Comparison of ENCODE assay signal across 26 mouse cellular contexts in the genomic region with DNA sequence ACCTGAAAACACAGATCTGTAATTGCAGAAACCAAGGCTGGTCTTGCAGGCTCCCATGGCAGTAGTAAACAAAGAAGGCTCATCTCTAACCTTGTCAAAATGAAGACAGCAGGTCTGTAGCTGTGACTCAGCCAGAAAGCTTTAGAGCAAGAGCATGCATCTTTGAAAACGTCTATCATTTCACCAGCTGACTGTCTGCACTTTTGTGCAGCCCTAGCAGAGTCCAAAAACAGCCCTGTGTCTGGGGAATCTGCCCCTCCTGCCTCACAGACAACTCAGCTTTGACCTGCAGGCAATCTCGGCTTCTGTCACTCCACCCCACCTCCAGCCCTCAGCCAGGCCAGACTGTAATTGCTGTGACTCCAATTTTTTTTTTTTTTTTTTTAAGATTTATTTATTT. TPM values are rescaled to one million over a fixed set of nuclear protein-coding genes. Genes with fewer than 3 reads are reported as not detected.
A peak's percentile ranks its signal among the peaks of the same experiment; 100 is the strongest.
DNase-seq lines count a peak whose midpoint lies in the region; ATAC-seq and TF ChIP-seq lines count a peak whose summit lies in the region.
"Had no signal": no experiment of that assay in that cellular context is flagged by ENCODE, and none has a peak within 500 bp of the region (broad histone marks: within the 10 kb centered on the region; RNA-seq: fewer than 3 reads in every experiment).

No protein-coding gene starts in this region.

- no peaks in the 10 kb centered on the region for H3K27me3 ChIP-seq in heart, postnatal 0 days (ENCODE audit: control insufficient read depth, insufficient read depth, low read length)
- H3K27me3 ChIP-seq: forebrain, embryonic 12.5 days; heart, embryonic 15.5 days; liver, embryonic 15.5 days; lung, embryonic 15.5 days; neural tube, embryonic 15.5 days had no signal

- 0 out of 2 replicates have a peak overlapping the region, but pooled peaks have one; percentile 23 for H3K27ac ChIP-seq in heart, postnatal 0 days (ENCODE audit: low read depth)
- H3K27ac ChIP-seq: forebrain, embryonic 12.5 days; heart, adult 2 months; heart, embryonic 15.5 days; hindbrain, embryonic 10.5 days; left cerebral cortex, adult 2 months; liver, embryonic 15.5 days; lung, embryonic 15.5 days; neural tube, embryonic 15.5 days; stomach, postnatal 0 days had no signal

- 25% methylated on average over 2 of the region's 2 CpGs for WGBS in heart, postnatal 0 days

- peaks cover 33% of the 10 kb centered on the region for H3K4me1 ChIP-seq in heart, postnatal 0 days (ENCODE audit: control insufficient read depth, insufficient read depth)

- TF ChIP-seq CTCF in heart, postnatal 0 days (IDR thresholded peaks at IDR 0.05; ENCODE audit: low read depth): no peak

- no peak for TF ChIP-seq EP300 in heart, postnatal 0 days (IDR thresholded peaks at IDR 0.05; ENCODE audit: low read depth)

- H3K4me2 ChIP-seq in heart, postnatal 0 days (ENCODE audit: low read depth, low read length): no peak overlapping the region
- H3K4me2 ChIP-seq: forebrain, embryonic 12.5 days; heart, embryonic 15.5 days; liver, embryonic 15.5 days; lung, embryonic 15.5 days; neural tube, embryonic 15.5 days had no signal

- no peaks in the 10 kb centered on the region for H3K9me3 ChIP-seq in heart, postnatal 0 days (replicated peaks; ENCODE audit: control insufficient read depth, low read length)
- H3K9me3 ChIP-seq: forebrain, embryonic 12.5 days; heart, embryonic 15.5 days; hindbrain, embryonic 10.5 days; liver, embryonic 15.5 days; lung, embryonic 15.5 days had no signal

- peak; percentile 49 for DNase-seq in adrenal gland, adult 8-10 months
- no peak for DNase-seq in adrenal gland, postnatal 25 days
- DNase-seq in heart, postnatal 0 days (ENCODE audit: low spot score): no peak
- no peak for DNase-seq in heart, adult 8-10 months (ENCODE audit: low spot score)
- DNase-seq in 3T3-L1 (ENCODE audit: low read depth, low spot score) (peak; percentile 40), adipocyte (ENCODE audit: low spot score) (peak; percentile 28)
- no peak for DNase-seq in embryo, embryonic 9.5 days (ENCODE audit: extremely low spot score)
- DNase-seq in T-cell, adult 2 months (ENCODE audit: low spot score): no peak
- DNase-seq: cerebellum, adult 11 months; cerebellum, adult 9-11 months; heart, adult 2 months; layer of hippocampus, adult 9-11 months; lung, postnatal 36 days; right cerebral cortex, adult 18-20 months; thymus, adult 2 months; thymus, postnatal 4 days had no signal

- no peak overlapping the region for H3K4me3 ChIP-seq in heart, postnatal 0 days (ENCODE audit: low read depth, low read length)
- H3K4me3 ChIP-seq: forebrain, embryonic 12.5 days; heart, adult 2 months; heart, embryonic 15.5 days; hindbrain, embryonic 10.5 days; left cerebral cortex, adult 2 months; liver, embryonic 15.5 days; lung, embryonic 15.5 days; neural tube, embryonic 15.5 days had no signal

- H3K36me3 ChIP-seq in heart, postnatal 0 days (replicated peaks; ENCODE audit: control insufficient read depth, insufficient read depth, low read length): no peaks in the 10 kb centered on the region
- H3K36me3 ChIP-seq: forebrain, embryonic 12.5 days; heart, embryonic 15.5 days; liver, embryonic 15.5 days; lung, embryonic 15.5 days had no signal

- no peak overlapping the region for H3K9ac ChIP-seq in heart, postnatal 0 days (replicated peaks; ENCODE audit: low read depth, low read length)
- H3K9ac ChIP-seq: forebrain, embryonic 12.5 days; heart, embryonic 15.5 days; liver, embryonic 15.5 days; lung, embryonic 15.5 days; neural tube, embryonic 15.5 days had no signal

- ATAC-seq in heart, postnatal 0 days (ENCODE audit: insufficient read depth, low read depth): no peak
- ATAC-seq: hindbrain, embryonic 16.5 days; intestine, embryonic 16.5 days had no signal

RNA-seq across cellular contexts. Expression of gene Mrpl44, which starts 20.4 kb away (rescaled TPM):
- total RNA-seq in adrenal gland, adult 8-10 months (2022): 10 to 100 TPM; 47.6 to 68.9 (median 55.5) TPM
- total RNA-seq in adrenal gland, postnatal 25 days (2021): 48.4 and 59.6 TPM in 2 replicates
- total RNA-seq in heart, postnatal 0 days (2014; rRNA removed; ENCODE audit: low replicate concordance): 49.6 and 70.6 TPM in 2 replicates
- 57.2 and 61.3 TPM in 2 replicates for polyA plus RNA-seq in heart, postnatal 0 days (2015; fragmentation: Nextera tagmentation; extraction: Ambion mirVana)
- total RNA-seq in heart, adult 8-10 months (2022): 10 to 100 TPM; 69.6 to 73.3 (median 72.1) TPM

RNA-seq across cellular contexts. Expression of gene Wdfy1, which starts 20.6 kb away (rescaled TPM):
- 10 to 100 TPM; 49.9 to 67.8 (median 54.9) TPM for total RNA-seq in adrenal gland, adult 8-10 months (2022)
- 48.5 and 53.7 TPM in 2 replicates for total RNA-seq in adrenal gland, postnatal 25 days (2021)
- 33.2 and 51.1 TPM in 2 replicates for total RNA-seq in heart, postnatal 0 days (2014; rRNA removed; ENCODE audit: low replicate concordance)
- polyA plus RNA-seq in heart, postnatal 0 days (2015; fragmentation: Nextera tagmentation; extraction: Ambion mirVana): 30.6 and 35.0 TPM in 2 replicates
- total RNA-seq in heart, adult 8-10 months (2022): 10 to 100 TPM; 14.7 to 17.5 (median 16.2) TPM

Comparison
In these comparisons a context has a peak if more than half of its experiments do, and no peak if none do; other contexts are left out.
1. DNase-seq: peak in adrenal gland, adult 8-10 months (single experiment), 3T3-L1 (single experiment) and adipocyte (single experiment); none in adrenal gland, postnatal 25 days (single experiment), heart, postnatal 0 days (single experiment), heart, adult 8-10 months (single experiment), embryo, embryonic 9.5 days (single experiment) and T-cell, adult 2 months (single experiment).